Mouse (Mus musculus) urinary bladder, adult 18-20 months (tissue): ENCODE data around the gene Alg9.

Source experiments
- DNase-seq, 2 experiments: peaks; one replicate each; pipeline ENCODE4 v3.0.0; 2022; ENCODE audit warnings: low spot score in 2 of 2, mixed read lengths in 2 of 2

Gene Alg9

GRCm38 (mm10) chr9:50852634-50853349, 78.0 kb downstream of the Alg9 start:
- DNase-seq: peak; percentile 40 to 63

GRCm38 (mm10) chr9:50854376-50854775, 79.6 kb downstream of the Alg9 start:
- no peak for DNase-seq

DNA sequence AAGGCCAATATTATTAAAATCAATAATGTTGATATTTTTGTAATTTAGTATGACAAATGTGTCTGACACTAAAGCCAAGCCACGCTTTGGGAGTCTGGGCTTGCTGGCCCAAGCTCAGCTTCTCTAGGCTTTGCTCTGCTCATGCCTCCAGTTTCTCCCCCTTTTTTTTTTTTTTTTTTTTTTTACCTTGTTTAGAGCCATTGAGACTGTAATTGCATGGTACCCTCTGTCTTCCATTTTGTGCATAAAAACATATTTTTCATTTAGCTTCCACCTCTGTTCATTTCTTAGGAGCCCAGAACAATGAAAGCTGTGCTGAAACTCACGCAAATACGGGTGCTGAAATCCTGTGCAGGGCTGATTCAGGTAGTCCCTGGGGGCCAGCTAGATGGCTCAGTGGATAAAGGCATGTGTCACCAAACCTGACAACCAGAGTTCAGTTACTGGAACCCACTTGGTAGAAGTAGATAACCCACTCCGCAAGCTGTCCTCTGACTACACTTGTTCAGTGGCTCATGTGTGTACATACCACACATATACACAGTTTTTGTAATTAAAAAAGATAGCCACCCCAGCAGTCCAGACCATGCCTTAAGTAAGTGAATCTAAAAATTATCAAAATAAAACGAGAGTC, 80.4 kb downstream of the Alg9 start:
- DNase-seq: no peak

DNA sequence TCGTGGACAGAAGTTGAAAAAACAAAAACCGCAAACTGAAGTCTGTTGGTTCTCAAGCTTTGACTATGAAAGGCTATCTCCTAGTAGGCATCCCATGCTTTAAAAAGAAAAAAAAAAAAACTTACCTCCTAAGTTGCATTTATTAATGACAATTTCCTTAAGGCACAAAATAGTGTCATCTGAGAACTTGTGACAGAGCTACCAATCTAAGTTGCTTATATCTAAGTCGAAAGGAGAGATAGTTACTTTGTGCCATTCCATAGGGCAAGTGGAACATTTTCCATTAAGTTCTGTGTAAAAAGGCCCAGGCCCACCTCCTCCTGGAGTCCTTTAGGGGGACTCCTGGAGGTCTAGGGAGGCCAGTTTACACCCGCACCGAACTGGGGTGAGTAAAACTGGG, 81.0 kb downstream of the Alg9 start:
- DNase-seq: no peak

DNA sequence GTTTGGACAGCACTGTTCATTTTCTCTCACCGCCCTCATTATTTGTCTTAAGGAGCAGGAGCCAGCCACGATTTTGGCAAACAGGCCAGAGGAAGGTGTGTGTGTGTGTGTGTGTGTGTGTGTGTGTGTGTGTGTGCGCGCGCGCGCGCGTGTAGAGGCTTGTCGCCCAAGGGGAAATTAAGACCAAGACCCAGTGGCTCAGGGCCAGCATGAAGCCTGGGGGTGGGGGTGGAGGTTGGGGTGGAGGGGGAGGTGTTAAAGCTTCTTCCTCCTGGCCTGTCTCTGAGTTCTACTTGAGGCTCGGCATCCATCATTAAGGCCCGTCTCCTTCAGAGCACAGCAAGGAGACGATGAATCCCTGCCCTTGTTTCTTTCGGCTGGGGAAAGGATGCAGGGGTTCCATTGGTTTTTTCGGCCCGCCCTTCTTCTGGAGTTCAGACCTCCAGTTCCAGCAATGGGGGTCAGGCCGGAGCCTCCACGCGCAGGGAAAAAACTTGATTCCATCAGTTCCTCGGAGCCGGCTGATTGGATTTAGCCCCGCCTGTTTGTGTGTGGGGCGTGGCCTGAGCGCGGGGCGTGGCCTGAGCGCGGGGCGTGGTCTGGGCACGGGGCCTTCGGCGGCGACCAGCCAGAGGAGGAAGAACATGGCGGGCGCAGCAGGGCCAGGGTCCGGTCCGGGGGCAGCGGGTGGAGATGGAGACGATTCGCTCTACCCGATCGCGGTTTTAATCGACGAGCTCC, 81.7 kb downstream of the Alg9 start:
- peak; percentile 91 to 100 for DNase-seq

- no peak for DNase-seq
These were observed 82.3 kb downstream of the Alg9 start for GRCm38 (mm10) chr9:50857082-50857641.

GRCm38 (mm10) chr9:50858681-50859080, 83.9 kb downstream of the Alg9 start:
- no peak for DNase-seq

DNA sequence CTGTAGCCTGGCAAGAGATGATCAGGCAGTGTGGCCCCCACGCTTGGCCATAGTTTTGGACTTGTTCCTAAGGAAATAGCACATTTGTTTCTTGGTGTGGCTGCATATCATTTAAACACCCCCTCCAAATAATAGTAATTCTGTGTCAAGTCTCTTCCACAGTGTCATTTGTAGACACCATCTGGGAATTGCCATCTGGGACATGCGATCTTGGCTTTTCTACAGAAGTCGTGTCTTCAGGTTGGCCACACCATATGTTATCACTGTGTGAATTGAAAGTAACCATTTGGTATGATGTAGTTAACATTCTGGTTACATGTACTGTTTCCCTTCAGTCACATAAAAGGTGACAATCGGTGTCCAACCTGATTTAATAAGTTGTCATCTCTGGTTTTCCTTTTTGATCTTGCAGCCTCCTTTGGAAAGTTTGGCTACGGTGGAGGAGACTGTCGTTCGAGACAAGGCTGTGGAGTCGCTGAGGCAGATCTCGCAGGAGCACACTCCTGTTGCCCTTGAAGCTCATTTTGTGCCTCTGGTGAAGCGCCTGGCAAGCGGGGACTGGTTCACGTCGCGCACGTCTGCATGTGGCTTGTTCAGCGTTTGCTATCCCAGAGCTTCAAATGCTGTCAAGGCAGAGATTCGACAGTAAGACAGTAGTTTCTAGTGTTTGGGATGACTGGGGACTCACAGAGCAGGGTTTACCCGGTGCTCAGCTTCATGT, 86.5 kb downstream of the Alg9 start:
- DNase-seq: no peak

DNA sequence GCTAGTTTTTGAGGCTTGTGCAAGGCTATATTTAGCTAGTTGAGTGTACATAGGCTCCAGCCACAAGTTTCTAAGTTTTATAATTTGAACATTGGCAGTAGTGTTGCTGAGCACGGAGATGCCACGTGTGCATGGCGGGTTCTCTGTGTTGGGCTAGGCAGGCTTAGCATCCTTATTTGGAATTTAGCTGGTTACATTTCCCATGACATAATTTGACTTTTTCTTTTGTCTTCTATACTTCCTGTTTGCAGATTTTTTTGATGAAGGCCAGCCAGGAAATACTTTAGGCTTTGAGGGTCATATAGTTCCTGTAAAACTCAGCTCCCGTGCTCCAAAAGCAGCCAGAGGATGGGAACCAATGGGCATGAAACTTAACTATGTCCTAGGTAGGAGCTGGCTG, 89.0 kb downstream of the Alg9 start:
- DNase-seq: no peak

GRCm38 (mm10) chr9:50864877-50865276, 90.1 kb downstream of the Alg9 start:
- no peak for DNase-seq

DNA sequence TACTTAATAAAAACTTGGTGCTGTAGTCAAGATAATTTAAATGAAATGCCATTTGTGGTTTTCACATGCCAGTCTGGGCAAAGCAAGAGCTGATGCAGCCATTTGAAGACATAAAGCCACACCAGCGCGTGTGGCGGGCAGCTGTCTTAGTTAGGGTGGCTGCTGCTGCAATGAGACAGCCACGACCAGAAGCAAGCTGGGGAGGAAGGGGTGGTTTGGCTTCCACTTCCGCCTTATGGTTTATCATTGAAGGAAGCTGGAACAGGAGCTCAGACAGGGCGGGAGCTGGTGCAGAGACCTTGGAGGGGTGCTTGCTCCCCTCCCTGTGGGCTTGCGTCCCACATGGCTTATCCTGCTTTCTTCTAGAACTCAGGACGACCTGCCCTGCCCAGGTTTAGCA, 91.0 kb downstream of the Alg9 start:
- no peak for DNase-seq

DNA sequence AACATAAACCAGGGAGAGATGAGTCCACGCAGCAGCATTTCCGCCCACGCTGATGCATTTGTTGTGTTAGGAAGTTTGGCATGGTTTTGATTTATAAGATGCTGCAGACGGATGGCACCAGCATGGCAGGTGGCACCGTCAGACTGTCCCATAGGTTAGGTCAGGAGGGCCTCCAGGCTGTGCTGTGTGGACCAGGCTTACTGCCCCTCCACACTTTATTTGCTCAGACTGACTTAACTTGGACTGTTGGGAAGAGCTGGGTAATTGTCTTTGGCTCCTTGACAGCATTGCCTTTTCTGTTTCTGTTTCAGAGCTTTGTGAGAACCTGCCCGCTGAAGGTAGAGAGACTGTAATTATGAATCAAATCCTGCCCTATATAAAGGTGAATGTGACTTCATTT, 92.2 kb downstream of the Alg9 start:
- DNase-seq: no peak

- DNase-seq: no peak
These were observed 93.4 kb downstream of the Alg9 start for GRCm38 (mm10) chr9:50868182-50868581.

GRCm38 (mm10) chr9:50873210-50873609, 98.4 kb downstream of the Alg9 start:
- no peak for DNase-seq

DNA sequence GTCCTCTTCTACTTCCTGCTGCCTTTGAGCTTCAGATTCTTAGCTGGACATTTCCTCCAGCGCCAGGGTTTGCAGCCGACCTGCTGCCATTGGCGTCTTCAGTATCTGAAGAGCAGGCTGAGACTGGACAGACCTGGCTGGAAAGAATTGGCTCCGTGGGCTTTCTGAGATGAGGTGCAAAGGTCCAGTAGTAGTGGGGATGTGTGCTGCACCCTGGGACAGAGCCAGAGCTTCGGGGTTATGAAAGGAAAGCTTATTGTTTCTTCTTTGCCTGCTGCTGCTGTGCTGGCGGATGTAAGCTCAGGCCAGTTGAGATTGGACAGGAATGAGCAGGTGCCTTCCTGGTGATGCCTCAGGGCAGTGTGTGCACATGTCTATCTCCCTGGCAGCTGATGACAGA, 99.2 kb downstream of the Alg9 start:
- no peak for DNase-seq

DNA sequence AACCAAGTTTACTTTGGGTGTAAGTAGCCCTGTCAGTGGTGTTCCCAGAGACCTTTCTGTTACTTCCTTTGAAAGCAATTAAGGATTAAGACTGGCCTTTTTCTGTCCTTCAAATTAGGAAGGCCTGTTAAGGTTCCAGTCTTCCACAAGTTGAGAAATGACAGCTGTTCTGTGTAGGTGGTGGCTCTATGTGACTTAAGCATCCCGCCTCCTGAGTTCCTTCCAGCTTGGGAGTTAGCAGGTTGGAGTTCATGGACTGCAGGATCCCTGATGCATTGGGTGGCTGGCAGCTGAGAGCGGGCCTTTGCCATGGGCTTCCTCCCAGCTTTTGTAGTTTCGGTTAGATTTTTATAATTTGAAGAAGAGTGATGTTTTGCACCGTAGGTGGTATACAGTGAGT, 100.7 kb downstream of the Alg9 start:
- no peak for DNase-seq

DNA sequence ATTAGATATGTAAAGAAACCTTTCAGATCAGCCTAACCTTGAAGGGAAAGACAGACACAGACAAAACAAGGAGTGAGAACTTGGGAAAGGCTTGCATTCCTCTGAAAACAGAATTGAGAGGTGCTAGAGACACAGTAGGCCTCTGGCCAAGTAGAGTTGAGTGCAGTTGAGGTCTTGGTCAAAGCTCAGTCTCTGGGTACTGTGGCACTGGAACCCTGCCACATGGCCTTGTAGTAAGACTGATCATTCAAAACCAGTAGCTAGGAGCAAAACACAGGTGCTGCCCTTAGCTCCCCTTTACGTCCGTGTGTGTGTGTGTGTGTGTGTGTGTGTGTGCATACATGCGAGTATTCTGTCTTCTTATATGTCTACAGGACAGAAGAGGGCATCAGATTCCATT, 101.5 kb downstream of the Alg9 start:
- no peak for DNase-seq

DNA sequence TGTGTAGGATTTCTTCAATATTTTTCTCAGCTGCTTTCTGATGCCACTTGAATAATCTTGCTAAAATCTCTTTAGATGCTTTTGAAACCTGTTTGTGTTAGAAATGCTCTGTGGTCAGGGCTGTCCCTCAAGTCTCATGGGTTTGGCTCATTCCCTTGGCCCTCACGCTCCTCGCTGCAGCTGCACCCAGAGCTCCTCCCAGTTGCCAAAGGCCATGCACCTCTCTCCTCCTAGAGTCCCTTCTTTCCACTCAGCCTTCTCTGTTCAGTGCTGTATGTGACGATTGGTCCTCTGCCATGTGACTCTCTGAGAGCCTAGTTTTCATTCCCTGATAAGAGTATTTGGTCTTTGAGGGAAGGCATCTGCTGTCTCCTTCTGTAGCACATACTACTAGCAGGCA, 102.6 kb downstream of the Alg9 start:
- DNase-seq: no peak

DNA sequence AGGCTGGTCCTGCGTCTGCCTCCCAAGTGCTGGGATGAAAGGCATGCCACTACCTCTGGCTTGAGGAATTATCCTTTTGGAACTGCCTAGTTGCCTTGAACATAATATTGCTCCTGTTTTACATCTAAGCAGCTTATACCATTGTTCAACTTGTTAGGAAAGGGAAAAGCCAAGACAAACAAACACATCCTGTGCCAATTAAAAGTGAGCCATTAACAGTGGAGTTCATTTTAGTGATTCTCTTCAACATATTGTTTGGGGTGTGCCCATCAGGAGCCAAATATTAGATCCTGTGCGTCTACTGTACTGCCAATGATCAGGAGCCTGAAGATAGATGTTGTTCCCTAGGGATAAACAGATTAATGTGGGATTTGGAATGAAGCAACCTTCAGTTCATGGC, 107.4 kb downstream of the Alg9 start:
- no peak for DNase-seq

GRCm38 (mm10) chr9:50884093-50884492, 109.3 kb downstream of the Alg9 start:
- DNase-seq: no peak

DNA sequence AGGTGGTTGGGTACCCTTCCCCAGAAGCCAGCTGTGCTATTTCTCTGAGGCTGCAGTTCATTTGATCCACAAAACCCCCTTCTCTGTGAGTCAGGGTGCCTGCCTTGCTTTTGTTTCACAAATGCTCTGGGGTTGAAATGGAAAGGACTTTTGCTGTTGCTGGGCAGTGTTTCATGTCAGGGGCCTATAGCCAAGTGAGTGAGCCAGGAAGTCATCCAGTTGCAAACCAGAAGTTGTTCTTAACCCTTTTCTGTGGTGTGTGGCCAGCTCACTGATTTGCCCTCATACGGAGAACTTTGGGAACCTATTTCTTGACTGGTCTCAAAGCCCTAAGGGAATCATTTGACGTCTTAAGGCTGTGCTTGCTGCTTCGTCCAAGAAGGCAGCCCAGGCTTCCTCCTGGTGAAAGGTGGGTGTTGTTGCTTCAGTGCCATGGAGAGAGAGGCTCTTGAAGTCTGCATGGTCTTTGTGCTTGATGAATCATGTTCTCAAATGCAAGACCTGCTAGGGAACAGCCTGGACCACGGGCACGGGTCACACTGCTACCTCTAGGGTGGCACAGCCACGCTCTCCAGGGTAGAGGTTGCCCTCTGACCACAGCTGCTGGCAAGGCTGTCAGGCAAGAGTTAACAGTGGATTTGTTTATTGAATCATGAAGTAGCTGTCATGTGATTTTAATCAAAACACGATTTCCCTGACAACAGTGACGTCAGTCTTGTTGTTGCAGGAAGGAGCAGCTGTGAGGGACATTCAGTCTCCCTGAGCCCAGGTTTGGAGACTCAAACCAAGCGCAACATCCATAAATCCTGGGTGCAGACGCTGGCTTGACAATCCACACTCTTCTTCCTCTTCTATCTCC, 110.2 kb downstream of the Alg9 start:
- DNase-seq: peak; percentile 58 to 73
